ENCODE assay signal across 25 mouse cellular contexts in genomic region chr5:102560270-102560669, GRCm38 (mm10).
DNase-seq lines count a peak whose midpoint lies in the region; ATAC-seq and TF ChIP-seq lines count a peak whose summit lies in the region.
"Had no signal": no experiment of that assay in that cellular context is flagged by ENCODE, and none has a peak within 500 bp of the region (broad histone marks: within the 10 kb centered on the region; RNA-seq: fewer than 3 reads in every experiment).

No protein-coding gene starts in this region.

- WGBS in forebrain, embryonic 14.5 days, result 54% methylated on average over 6 of the region's 6 CpGs
- 84% methylated on average over 6 of the region's 6 CpGs for WGBS in forebrain, embryonic 10.5 days
- 45% methylated on average over 6 of the region's 6 CpGs for WGBS in hindbrain, embryonic 14.5 days
- 27% methylated on average over 6 of the region's 6 CpGs for WGBS in midbrain, embryonic 15.5 days

- no peak for TF ChIP-seq POLR2A in brain, embryonic 14.5 days (IDR thresholded peaks at IDR 0.05; ENCODE audit: borderline replicate concordance, extremely low read depth, insufficient read depth, insufficient read length, poor library complexity, severe bottlenecking)

- DNase-seq in forebrain, embryonic 14.5 days (ENCODE audit: low spot score), result peak; percentile 53
- no peak for DNase-seq in forebrain, embryonic 10.5 days (ENCODE audit: extremely low spot score, low spot score)
- DNase-seq in brain, embryonic 14.5 days (ENCODE audit: low read depth), result peak; percentile 79
- peak; percentile 38 for DNase-seq in hindbrain, embryonic 14.5 days (ENCODE audit: low spot score)
- DNase-seq in urinary bladder, postnatal 36 days (ENCODE audit: low spot score in 2 of 2), result no peak
- DNase-seq in adrenal gland, postnatal 10 days, result no peak
- DNase-seq: adrenal gland, adult 2 months; B cell, adult 2 months; cerebellum, adult 2 months; cerebellum, postnatal 25 days; gastrocnemius, postnatal 36 days; heart, adult 2 months; kidney, adult 11 months; kidney, postnatal 4 days; lung, adult 18-20 months; lung, postnatal 14 days; thymus, postnatal 14 days had no signal

- no peak overlapping the region for H3K9ac ChIP-seq in forebrain, embryonic 14.5 days (ENCODE audit: low read length)
- H3K9ac ChIP-seq in hindbrain, embryonic 14.5 days, result no peak overlapping the region
- no peak overlapping the region for H3K9ac ChIP-seq in midbrain, embryonic 15.5 days
- H3K9ac ChIP-seq: kidney, embryonic 15.5 days; limb, embryonic 13.5 days; liver, embryonic 12.5 days had no signal

- H3K4me3 ChIP-seq in forebrain, embryonic 14.5 days (ENCODE audit: low read depth, low read length), result no peak overlapping the region
- no peak overlapping the region for H3K4me3 ChIP-seq in forebrain, embryonic 10.5 days
- no peak overlapping the region for H3K4me3 ChIP-seq in hindbrain, embryonic 14.5 days (replicated peaks; ENCODE audit: low read length)
- H3K4me3 ChIP-seq in midbrain, embryonic 15.5 days, result no peak overlapping the region
- H3K4me3 ChIP-seq: embryonic facial prominence, embryonic 10.5 days; heart, adult 2 months; kidney, embryonic 15.5 days; limb, embryonic 13.5 days; liver, embryonic 12.5 days had no signal

- H3K4me2 ChIP-seq in forebrain, embryonic 14.5 days (ENCODE audit: low read length), result no peak overlapping the region
- no peak overlapping the region for H3K4me2 ChIP-seq in hindbrain, embryonic 14.5 days (replicated peaks)
- no peak overlapping the region for H3K4me2 ChIP-seq in midbrain, embryonic 15.5 days
- H3K4me2 ChIP-seq: kidney, embryonic 15.5 days; limb, embryonic 13.5 days; liver, embryonic 12.5 days had no signal

- no peaks in the 10 kb centered on the region for H3K9me3 ChIP-seq in forebrain, embryonic 14.5 days (replicated peaks; ENCODE audit: control insufficient read depth, low read length)
- H3K9me3 ChIP-seq in forebrain, embryonic 10.5 days, result no peaks in the 10 kb centered on the region
- H3K9me3 ChIP-seq in hindbrain, embryonic 14.5 days (ENCODE audit: control insufficient read depth, low read length), result no peaks in the 10 kb centered on the region
- no peaks in the 10 kb centered on the region for H3K9me3 ChIP-seq in midbrain, embryonic 15.5 days
- H3K9me3 ChIP-seq: embryonic facial prominence, embryonic 10.5 days; kidney, embryonic 15.5 days; limb, embryonic 13.5 days; liver, embryonic 12.5 days had no signal

- H3K36me3 ChIP-seq in forebrain, embryonic 14.5 days (ENCODE audit: control insufficient read depth, insufficient read depth, low read length), result no peaks in the 10 kb centered on the region
- H3K36me3 ChIP-seq in forebrain, embryonic 10.5 days (replicated peaks), result no peaks in the 10 kb centered on the region
- H3K36me3 ChIP-seq in hindbrain, embryonic 14.5 days (replicated peaks; ENCODE audit: control insufficient read depth, insufficient read depth), result no peaks in the 10 kb centered on the region
- no peaks in the 10 kb centered on the region for H3K36me3 ChIP-seq in midbrain, embryonic 15.5 days (replicated peaks)
- H3K36me3 ChIP-seq: embryonic facial prominence, embryonic 10.5 days; G1E; kidney, embryonic 15.5 days; limb, embryonic 13.5 days; liver, embryonic 12.5 days had no signal

- H3K4me1 ChIP-seq in forebrain, embryonic 14.5 days (ENCODE audit: control insufficient read depth, insufficient read depth, low read length), result no peaks in the 10 kb centered on the region
- H3K4me1 ChIP-seq in forebrain, embryonic 10.5 days, result no peaks in the 10 kb centered on the region
- H3K4me1 ChIP-seq in hindbrain, embryonic 14.5 days (replicated peaks; ENCODE audit: control insufficient read depth, insufficient read depth, low read length), result peaks cover 6% of the 10 kb centered on the region; the same call in 1 of the 2 replicates
- H3K4me1 ChIP-seq in midbrain, embryonic 15.5 days, result peaks cover 6% of the 10 kb centered on the region
- H3K4me1 ChIP-seq: embryonic facial prominence, embryonic 10.5 days; kidney, embryonic 15.5 days; limb, embryonic 13.5 days; liver, embryonic 12.5 days had no signal

- no peak overlapping the region for H3K27ac ChIP-seq in forebrain, embryonic 14.5 days (ENCODE audit: low read depth, low read length)
- H3K27ac ChIP-seq in forebrain, embryonic 10.5 days, result no peak overlapping the region
- H3K27ac ChIP-seq in hindbrain, embryonic 14.5 days, result peak overlapping the region; percentile 52; the same call in 1 of the 2 replicates
- peak overlapping the region; percentile 38; the same call in 1 of the 2 replicates for H3K27ac ChIP-seq in midbrain, embryonic 15.5 days
- H3K27ac ChIP-seq: embryonic facial prominence, embryonic 10.5 days; heart, adult 2 months; kidney, embryonic 15.5 days; limb, embryonic 13.5 days; liver, embryonic 12.5 days had no signal

- TF ChIP-seq CTCF in brain, embryonic 14.5 days (IDR thresholded peaks at IDR 0.05; ENCODE audit: borderline replicate concordance, extremely low read depth, insufficient read depth, insufficient read length), result no peak

- ATAC-seq in forebrain, embryonic 14.5 days, result peak; percentile 58; the same call in 1 of the 2 replicates
- ATAC-seq in hindbrain, embryonic 14.5 days (ENCODE audit: low FRiP score), result peak; percentile 51; the same call in 1 of the 2 replicates
- peak; percentile 89 for ATAC-seq in midbrain, embryonic 15.5 days (replicated peaks)
- ATAC-seq: liver, embryonic 12.5 days; Patski had no signal

- H3K27me3 ChIP-seq in forebrain, embryonic 14.5 days (replicated peaks; ENCODE audit: control insufficient read depth, insufficient read depth, low read length), result no peaks in the 10 kb centered on the region
- H3K27me3 ChIP-seq in forebrain, embryonic 10.5 days (ENCODE audit: poor library complexity, severe bottlenecking), result no peaks in the 10 kb centered on the region
- H3K27me3 ChIP-seq in hindbrain, embryonic 14.5 days (ENCODE audit: control insufficient read depth, insufficient read depth, low read length), result no peaks in the 10 kb centered on the region
- no peaks in the 10 kb centered on the region for H3K27me3 ChIP-seq in midbrain, embryonic 15.5 days (replicated peaks)
- H3K27me3 ChIP-seq: CH12.LX; kidney, embryonic 15.5 days; limb, embryonic 13.5 days; liver, embryonic 12.5 days had no signal

Comparison
In these comparisons a context has a peak if more than half of its experiments do, and no peak if none do; other contexts are left out.
1. DNase-seq: peak in forebrain, embryonic 14.5 days (single experiment), brain, embryonic 14.5 days (single experiment) and hindbrain, embryonic 14.5 days (single experiment); none in forebrain, embryonic 10.5 days (single experiment), urinary bladder, postnatal 36 days (0 of 2) and adrenal gland, postnatal 10 days (single experiment).
2. H3K27ac ChIP-seq: peak in hindbrain, embryonic 14.5 days (single experiment) and midbrain, embryonic 15.5 days (single experiment); none in forebrain, embryonic 14.5 days (single experiment) and forebrain, embryonic 10.5 days (single experiment).
3. Peak in every context shown above with its lines, with median percentiles within 50 percentile points of each other: ATAC-seq.